Mouse (Mus musculus) inflammation-experienced regulatory T-cells (primary cell): ENCODE data around the gene Nova2. TPM values are rescaled to one million over a fixed set of nuclear protein-coding genes. Genes with fewer than 3 reads are reported as not detected.

Experiments
- polyA plus RNA-seq, 2 experiments: library from polyadenylated mRNA; unstranded; fragments of 100-300 nt; shearing (Covaris generic); gene quantifications; one replicate each; pipeline ENCODE4 v1.2.1; 2017

Gene Nova2
- polyA plus RNA-seq, result under 1 TPM; 0.06 to 0.59 TPM

GRCm38 (mm10) chr7:18925162-18925938, at the start of gene Nova2:
Gene Nova2, plus strand, starts transcription at chr7:18925888.

GRCm38 (mm10) chr7:18910241-18910831, 15.4 kb upstream of the Nova2 start, which contains the start of gene Ccdc61:
Gene Ccdc61, minus strand, starts transcription at chr7:18910415.

GRCm38 (mm10) chr7:18987100-18987499, 61.4 kb downstream of the Nova2 start, which contains the start of gene Nanos2:
Gene Nanos2, plus strand, starts transcription at chr7:18987400.

GRCm38 (mm10) chr7:18990601-18991295, 65.1 kb downstream of the Nova2 start, which contains the start of gene Mypop:
Gene Mypop, plus strand, starts transcription at chr7:18991245.

GRCm38 (mm10) chr7:19003902-19004630, 78.4 kb downstream of the Nova2 start, which contains the start of gene Irf2bp1:
Gene Irf2bp1, plus strand, starts transcription at chr7:19004044.

Other genes starting within 250 kb of the Nova2 start
- under 1 TPM in 1 of 2 experiments, not detected in 1; 0.94 TPM for gene Psg20, start 239.7 kb upstream of the Nova2 start, polyA plus RNA-seq
- not detected for gene Psg22, start 207.8 kb upstream of the Nova2 start, polyA plus RNA-seq
- gene Psg19, start 127.4 kb upstream of the Nova2 start, polyA plus RNA-seq, result 1 to 10 TPM in 1 of 2 experiments, not detected in 1; 1.0 TPM
- not detected for gene Psg17, start 104.3 kb upstream of the Nova2 start, polyA plus RNA-seq
- gene Mill2, start 85.9 kb upstream of the Nova2 start, polyA plus RNA-seq, result under 1 TPM in 1 of 2 experiments, not detected in 1; 0.68 TPM
- 100 to 1,000 TPM in 1 of 2 experiments, 10 to 100 TPM in 1; 88.7 to 183 TPM for gene Pglyrp1, start 54.6 kb upstream of the Nova2 start, polyA plus RNA-seq
- 10 to 100 TPM; 34.8 to 42.9 TPM for gene Ccdc61, start 15.5 kb upstream of the Nova2 start, polyA plus RNA-seq
- under 1 TPM in 1 of 2 experiments, not detected in 1; 0.42 TPM for gene Nanos2, start 61.5 kb downstream of the Nova2 start, polyA plus RNA-seq
- gene Mypop, start 65.4 kb downstream of the Nova2 start, polyA plus RNA-seq, result 1 to 10 TPM; 7.5 to 8.4 TPM
- gene Irf2bp1, start 78.2 kb downstream of the Nova2 start, polyA plus RNA-seq, result 10 to 100 TPM; 48.7 to 64.1 TPM
- under 1 TPM; 0.07 to 0.64 TPM for gene Foxa3, start 97.7 kb downstream of the Nova2 start, polyA plus RNA-seq
- 10 to 100 TPM; 22.4 to 23.4 TPM for gene Sympk, start 98.5 kb downstream of the Nova2 start, polyA plus RNA-seq
- gene Rsph6a, start 128.8 kb downstream of the Nova2 start, polyA plus RNA-seq, result under 1 TPM in 1 of 2 experiments, not detected in 1; 0.16 TPM
- gene Dmwd, start 150.3 kb downstream of the Nova2 start, polyA plus RNA-seq, result 1 to 10 TPM in 1 of 2 experiments, not detected in 1; 1.4 TPM
- under 1 TPM; 0.35 to 0.40 TPM for gene Dmpk, start 158.0 kb downstream of the Nova2 start, polyA plus RNA-seq
- gene Six5, start 168.7 kb downstream of the Nova2 start, polyA plus RNA-seq, result under 1 TPM; 0.15 to 0.88 TPM
- gene Gm4969, start 192.5 kb downstream of the Nova2 start, polyA plus RNA-seq, result under 1 TPM in 1 of 2 experiments, not detected in 1; 0.11 TPM
- gene Fbxo46, start 194.0 kb downstream of the Nova2 start, polyA plus RNA-seq, result 10 to 100 TPM; 18.1 to 22.6 TPM
- 10 to 100 TPM in 1 of 2 experiments, 1 to 10 TPM in 1; 9.6 to 11.2 TPM for gene Qpctl, start 223.4 kb downstream of the Nova2 start, polyA plus RNA-seq
- gene Snrpd2, start 223.8 kb downstream of the Nova2 start, polyA plus RNA-seq, result 10 to 100 TPM; 35.0 to 39.0 TPM
- gene Gipr, start 240.2 kb downstream of the Nova2 start, polyA plus RNA-seq, result under 1 TPM in 1 of 2 experiments, not detected in 1; 0.39 TPM